Mouse (Mus musculus): Measurements from ENCODE around the gene Sgce. TPM values are rescaled to one million over a fixed set of nuclear protein-coding genes. Genes with fewer than 3 reads are reported as not detected.
"Not testable (repeated sequence)": the region's sequence is repeated elsewhere in the genome, so short reads cannot be mapped to it uniquely, and the experiment has no call there.

Gene Sgce
- polyA plus RNA-seq (2016; fragmentation: Nextera tagmentation; extraction: Ambion mirVana): 62.6 and 67.3 TPM in 2 replicates

DNA sequence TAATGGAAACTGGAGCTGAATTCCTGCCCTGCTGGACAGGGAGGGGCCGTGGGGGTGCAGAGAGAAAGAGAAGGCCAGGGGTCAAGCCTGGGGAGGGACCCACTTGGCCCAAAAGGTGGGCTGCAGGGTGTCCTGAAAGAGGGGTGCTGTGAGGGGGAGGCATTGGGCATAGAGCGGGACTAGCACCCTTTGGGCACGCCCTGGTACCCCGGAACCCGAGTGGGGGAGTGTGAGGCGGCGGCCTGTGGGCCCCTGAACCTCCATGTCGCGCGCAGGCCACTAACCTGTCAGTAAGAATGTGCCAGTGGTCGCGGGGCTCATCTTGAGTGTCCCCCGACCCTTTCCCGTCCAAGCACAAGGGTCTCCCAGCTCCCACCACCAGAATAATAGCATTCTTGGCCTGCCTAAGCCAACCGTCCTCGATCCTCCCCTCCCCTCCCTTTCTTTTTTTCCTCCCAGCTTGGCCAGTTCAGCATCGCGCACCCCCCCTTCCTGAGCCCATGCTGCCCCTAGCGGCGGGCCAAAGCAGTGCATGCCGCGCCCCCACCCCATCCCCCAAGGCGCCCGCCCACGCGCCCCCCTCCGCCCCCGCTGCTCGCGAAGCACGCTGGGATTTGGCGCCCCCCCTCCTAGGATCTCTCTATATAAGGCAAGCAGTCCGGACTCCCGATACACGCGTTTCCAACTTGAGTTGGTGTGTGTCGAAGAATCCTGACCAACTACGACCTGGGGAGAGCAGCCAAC, at the start of gene Sgce, which contains the start of gene Peg10:
Gene Sgce, minus strand, starts transcription at position 512 of the 744 bp plus-strand sequence.
Gene Peg10, plus strand, starts transcription at position 611 of the 744 bp plus-strand sequence.
- no peaks in the 10 kb centered on the region for H3K36me3 ChIP-seq
- H3K4me2 ChIP-seq (replicated peaks): peak within 1 kb of the TSS; percentile 61
- H3K4me1 ChIP-seq: peaks cover 9% of the 10 kb centered on the region
- H3K9ac ChIP-seq (replicated peaks): peak within 1 kb of the TSS; percentile 79
- WGBS: 56% methylated on average over 33 of the region's 38 CpGs
- peak; percentile 77 for ATAC-seq (ENCODE audit: low FRiP score, low read depth)
- H3K4me3 ChIP-seq: peak within 1 kb of the TSS; percentile 55
- H3K27me3 ChIP-seq: no peaks in the 10 kb centered on the region
- peak within 1 kb of the TSS; percentile 79 for H3K27ac ChIP-seq (replicated peaks)
- peaks cover 14% of the 10 kb centered on the region for H3K9me3 ChIP-seq

DNA sequence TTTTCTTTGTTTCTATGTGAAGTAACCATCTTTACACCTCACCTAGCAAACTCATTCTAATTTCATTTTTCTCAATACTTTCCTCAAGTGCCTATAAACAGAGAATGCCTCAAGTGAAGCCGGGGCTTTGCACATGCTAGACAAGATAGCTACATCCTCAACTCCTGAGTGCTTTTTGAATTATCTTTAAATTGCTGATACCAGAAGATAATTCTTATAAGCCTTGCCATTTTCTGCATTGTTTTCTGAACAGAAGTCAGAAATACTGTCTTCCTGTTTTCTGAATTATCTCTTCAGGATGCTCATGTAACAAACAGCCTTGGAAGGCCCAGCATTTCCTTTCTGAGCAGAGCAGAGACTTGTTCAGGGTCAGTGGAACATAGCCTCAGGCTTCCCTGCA, 49.3 kb upstream of the Sgce start:
- WGBS: 87% methylated on average over 1 of the region's 1 CpGs
- no peak for ATAC-seq (ENCODE audit: low FRiP score, low read depth)
- Histone ChIP-seq H3K36me3 (no peaks in the 10 kb centered on the region), H3K4me3 (no peak overlapping the region), H3K9ac (replicated peaks) (no peak overlapping the region), H3K27ac (replicated peaks) (no peak overlapping the region), H3K4me2 (replicated peaks) (no peak overlapping the region), H3K4me1 (no peaks in the 10 kb centered on the region), H3K27me3 (no peaks in the 10 kb centered on the region), H3K9me3 (no peaks in the 10 kb centered on the region)

DNA sequence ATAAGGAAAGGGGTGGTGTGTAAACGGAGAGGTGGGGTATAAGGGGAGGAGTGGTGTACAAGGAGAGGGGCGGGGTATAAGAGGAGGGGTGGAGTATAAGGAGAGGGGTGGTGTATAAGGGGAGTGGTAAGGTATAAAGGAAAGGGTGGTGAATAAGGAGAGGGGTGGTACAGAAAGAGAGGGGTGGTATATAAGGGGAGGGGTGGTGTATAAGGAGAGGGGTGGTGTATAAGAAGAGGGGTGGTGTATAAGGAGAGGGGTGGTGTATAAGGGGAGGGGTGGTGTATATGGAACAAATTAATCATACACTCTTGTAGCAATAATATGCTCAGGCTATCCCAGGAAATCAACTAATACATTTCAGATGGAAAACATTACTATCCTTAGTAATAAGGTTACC, 15.2 kb upstream of the Sgce start:
- peak; percentile 97 for ATAC-seq (ENCODE audit: low FRiP score, low read depth)
- 40% methylated on average over 2 of the region's 2 CpGs for WGBS

DNA sequence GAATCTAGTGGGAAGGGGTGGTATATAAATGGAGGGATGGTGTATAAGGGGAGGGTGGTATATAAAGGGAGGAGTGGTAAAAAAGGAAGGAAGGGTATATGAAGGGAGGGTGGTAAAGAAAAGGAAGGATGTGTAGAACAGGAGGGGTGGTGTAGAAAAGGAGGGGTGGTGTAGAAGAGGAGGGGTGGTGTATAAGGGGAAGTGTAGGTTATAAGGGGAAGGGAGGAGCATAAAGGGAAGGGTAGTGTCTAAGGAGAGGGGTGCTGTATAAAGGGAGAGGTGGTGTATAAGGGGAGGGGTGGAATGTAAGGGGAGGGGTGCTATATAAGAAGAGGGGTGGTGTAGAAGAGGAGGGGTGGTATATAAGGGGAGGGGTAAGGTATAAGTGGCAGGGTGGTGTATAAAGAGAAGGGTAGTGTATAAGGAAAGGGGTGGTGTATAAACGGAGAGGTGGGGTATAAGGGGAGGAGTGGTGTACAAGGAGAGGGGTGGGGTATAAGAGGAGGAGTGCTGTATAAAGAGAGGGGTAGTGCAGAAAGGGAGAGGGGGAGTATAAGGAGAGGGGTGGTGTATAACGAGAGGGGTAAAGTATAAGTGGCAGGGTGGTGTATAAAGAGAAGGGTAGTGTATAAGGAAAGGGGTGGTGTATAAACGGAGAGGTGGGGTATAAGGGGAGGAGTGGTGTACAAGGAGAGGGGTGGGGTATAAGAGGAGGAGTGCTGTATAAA, 14.6 kb upstream of the Sgce start:
- H3K36me3 ChIP-seq; H3K4me1 ChIP-seq; H3K4me2 ChIP-seq (replicated peaks); H3K4me3 ChIP-seq; H3K27ac ChIP-seq (replicated peaks); H3K27me3 ChIP-seq; H3K9ac ChIP-seq (replicated peaks); H3K9me3 ChIP-seq: not testable (repeated sequence)
- ATAC-seq (ENCODE audit: low FRiP score, low read depth): 0 out of 2 replicates have a peak, but pooled peaks have one; percentile 14
- WGBS: 46% methylated on average over 3 of the region's 3 CpGs

More for the DNA sequence above, 15.2 kb upstream of the Sgce start:
- Histone ChIP-seq H3K4me2 (replicated peaks) (no peak overlapping the region), H3K4me3 (no peak overlapping the region), H3K4me1 (no peaks in the 10 kb centered on the region), H3K9me3 (no peaks in the 10 kb centered on the region), H3K9ac (replicated peaks) (no peak overlapping the region), H3K27ac (replicated peaks) (no peak overlapping the region), H3K36me3 (no peaks in the 10 kb centered on the region; the same call in 1 of the 2 replicates), H3K27me3 (no peaks in the 10 kb centered on the region)

DNA sequence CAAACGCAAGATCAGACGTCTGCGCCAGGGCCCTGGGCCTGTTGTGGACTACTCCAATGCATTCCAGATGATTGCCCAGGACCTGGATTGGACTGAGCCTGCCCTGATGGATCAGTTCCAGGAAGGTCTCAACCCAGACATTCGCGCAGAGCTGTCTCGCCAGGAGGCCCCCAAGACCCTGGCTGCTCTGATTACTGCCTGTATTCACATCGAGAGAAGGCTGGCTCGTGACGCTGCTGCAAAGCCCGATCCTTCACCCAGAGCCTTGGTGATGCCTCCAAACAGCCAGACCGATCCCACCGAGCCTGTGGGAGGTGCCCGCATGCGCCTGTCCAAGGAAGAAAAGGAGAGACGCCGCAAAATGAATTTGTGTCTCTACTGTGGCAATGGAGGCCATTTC, 7.9 kb upstream of the Sgce start:
- Histone ChIP-seq H3K27me3 (no peaks in the 10 kb centered on the region), H3K4me3 (no peak overlapping the region), H3K27ac (replicated peaks) (no peak overlapping the region), H3K36me3 (peaks cover 27% of the 10 kb centered on the region), H3K9me3 (peaks cover 20% of the 10 kb centered on the region), H3K4me1 (no peaks in the 10 kb centered on the region), H3K4me2 (replicated peaks) (no peak overlapping the region), H3K9ac (replicated peaks) (no peak overlapping the region)
- WGBS: 94% methylated on average over 16 of the region's 16 CpGs
- no peak for ATAC-seq (ENCODE audit: low FRiP score, low read depth)

DNA sequence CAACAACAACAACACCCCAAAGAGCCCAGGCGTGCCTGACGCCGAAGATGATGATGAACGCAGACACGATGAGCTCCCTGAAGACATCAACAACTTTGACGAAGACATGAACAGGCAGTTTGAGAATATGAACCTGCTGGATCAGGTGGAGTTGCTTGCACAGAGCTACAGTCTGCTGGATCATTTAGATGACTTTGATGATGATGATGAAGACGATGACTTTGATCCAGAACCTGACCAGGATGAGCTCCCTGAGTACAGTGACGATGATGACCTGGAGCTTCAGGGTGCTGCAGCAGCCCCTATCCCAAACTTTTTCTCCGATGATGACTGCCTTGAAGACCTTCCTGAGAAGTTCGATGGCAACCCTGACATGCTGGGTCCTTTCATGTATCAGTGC, 7.3 kb upstream of the Sgce start:
- Histone ChIP-seq H3K36me3 (peaks cover 27% of the 10 kb centered on the region), H3K27ac (replicated peaks) (no peak overlapping the region), H3K4me3 (no peak overlapping the region), H3K4me2 (replicated peaks) (no peak overlapping the region), H3K27me3 (no peaks in the 10 kb centered on the region), H3K9ac (replicated peaks) (no peak overlapping the region), H3K4me1 (no peaks in the 10 kb centered on the region), H3K9me3 (peaks cover 20% of the 10 kb centered on the region)
- ATAC-seq (ENCODE audit: low FRiP score, low read depth): no peak
- WGBS: 95% methylated on average over 10 of the region's 10 CpGs

DNA sequence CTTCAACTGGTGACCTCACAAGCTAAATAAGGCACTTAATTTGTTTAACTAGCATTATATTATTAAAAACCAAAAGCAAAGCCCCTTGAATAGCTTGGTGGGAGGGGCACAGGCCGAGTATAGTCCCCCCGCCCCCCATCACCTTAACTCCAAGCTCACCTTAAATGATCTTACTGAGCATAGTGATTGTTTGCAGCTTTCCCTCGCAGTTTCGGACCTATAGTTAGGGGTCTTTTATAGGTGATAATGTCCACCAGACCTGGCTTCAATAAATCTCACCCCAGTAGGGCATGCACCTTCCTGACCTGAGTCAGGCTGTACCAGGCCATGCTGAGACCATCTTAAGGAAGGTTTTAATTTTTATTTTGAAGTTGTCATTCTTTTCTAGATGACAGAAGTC, 4.3 kb upstream of the Sgce start:
- 72% methylated on average over 4 of the region's 4 CpGs for WGBS
- no peak overlapping the region for H3K4me2 ChIP-seq (replicated peaks)
- H3K27ac ChIP-seq (replicated peaks): no peak overlapping the region
- H3K9ac ChIP-seq (replicated peaks): no peak overlapping the region
- peaks cover 24% of the 10 kb centered on the region for H3K36me3 ChIP-seq
- H3K27me3 ChIP-seq: no peaks in the 10 kb centered on the region
- H3K4me3 ChIP-seq: no peak overlapping the region
- no peak for ATAC-seq (ENCODE audit: low FRiP score, low read depth)
- H3K4me1 ChIP-seq: no peaks in the 10 kb centered on the region
- peaks cover 30% of the 10 kb centered on the region for H3K9me3 ChIP-seq

DNA sequence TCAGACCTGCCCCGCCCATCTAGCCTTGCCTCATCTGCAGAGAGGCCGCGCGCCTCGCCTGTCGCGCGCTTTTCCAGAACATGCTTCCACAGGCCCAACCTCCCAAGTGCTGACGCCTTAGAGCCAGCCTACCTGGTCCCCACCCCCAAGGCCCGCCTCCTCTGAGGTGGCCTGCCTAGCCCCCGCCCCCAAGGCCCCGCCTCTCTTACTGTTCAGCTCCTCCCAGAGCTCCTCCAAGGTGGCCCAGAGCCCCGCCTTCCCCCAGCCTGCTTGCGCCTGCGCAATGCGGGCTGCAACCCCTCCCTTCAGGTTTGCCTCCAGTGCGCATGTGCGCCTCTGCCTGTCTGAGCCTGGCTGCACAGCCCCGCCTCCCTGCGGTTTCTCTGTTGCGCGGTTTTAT, 2.1 kb upstream of the Sgce start:
- ATAC-seq (ENCODE audit: low FRiP score, low read depth): peak; percentile 88
- WGBS: 50% methylated on average over 22 of the region's 22 CpGs
- Histone ChIP-seq H3K4me1 (no peaks in the 10 kb centered on the region), H3K4me2 (replicated peaks) (peak overlapping the region; percentile 61), H3K27ac (replicated peaks) (0 out of 2 replicates have a peak overlapping the region, but pooled peaks have one; percentile 10), H3K4me3 (peak overlapping the region; percentile 55), H3K27me3 (no peaks in the 10 kb centered on the region), H3K9ac (replicated peaks) (no peak overlapping the region), H3K36me3 (peaks cover 1% of the 10 kb centered on the region; the same call in 1 of the 2 replicates), H3K9me3 (peaks cover 14% of the 10 kb centered on the region)

DNA sequence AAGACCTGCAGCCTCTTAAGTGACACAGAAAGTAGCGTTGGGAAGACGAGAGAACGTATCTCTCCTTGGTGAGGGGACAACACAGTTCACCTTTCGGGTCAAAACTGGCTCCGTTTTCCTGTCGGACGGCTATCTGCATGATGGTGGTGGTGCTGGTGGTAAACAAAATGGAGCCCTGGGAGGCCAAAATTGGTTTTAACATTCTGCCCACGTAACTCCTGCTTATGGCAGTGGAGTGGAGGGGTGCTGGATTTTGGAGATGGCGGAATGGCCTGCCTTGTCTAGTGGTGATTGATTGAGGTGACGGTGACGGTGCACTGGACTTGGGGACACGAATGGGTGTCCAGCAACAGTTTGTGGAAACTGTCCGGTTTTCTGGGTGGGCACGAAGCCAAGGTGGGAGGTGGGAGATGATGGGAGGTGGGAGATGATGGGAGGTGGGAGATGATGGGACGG, 1.5 kb upstream of the Sgce start:
- H3K4me2 ChIP-seq (replicated peaks): peak overlapping the region; percentile 61
- H3K4me1 ChIP-seq: no peaks in the 10 kb centered on the region
- WGBS: 52% methylated on average over 15 of the region's 15 CpGs
- H3K9me3 ChIP-seq: peaks cover 14% of the 10 kb centered on the region
- peak overlapping the region; percentile 25; the same call in 1 of the 2 replicates for H3K9ac ChIP-seq (replicated peaks)
- H3K27ac ChIP-seq (replicated peaks): 0 out of 2 replicates have a peak overlapping the region, but pooled peaks have one; percentile 16
- H3K4me3 ChIP-seq: peak overlapping the region; percentile 55
- H3K36me3 ChIP-seq: no peaks in the 10 kb centered on the region
- peak; percentile 5 for ATAC-seq (ENCODE audit: low FRiP score, low read depth)
- no peaks in the 10 kb centered on the region for H3K27me3 ChIP-seq

DNA sequence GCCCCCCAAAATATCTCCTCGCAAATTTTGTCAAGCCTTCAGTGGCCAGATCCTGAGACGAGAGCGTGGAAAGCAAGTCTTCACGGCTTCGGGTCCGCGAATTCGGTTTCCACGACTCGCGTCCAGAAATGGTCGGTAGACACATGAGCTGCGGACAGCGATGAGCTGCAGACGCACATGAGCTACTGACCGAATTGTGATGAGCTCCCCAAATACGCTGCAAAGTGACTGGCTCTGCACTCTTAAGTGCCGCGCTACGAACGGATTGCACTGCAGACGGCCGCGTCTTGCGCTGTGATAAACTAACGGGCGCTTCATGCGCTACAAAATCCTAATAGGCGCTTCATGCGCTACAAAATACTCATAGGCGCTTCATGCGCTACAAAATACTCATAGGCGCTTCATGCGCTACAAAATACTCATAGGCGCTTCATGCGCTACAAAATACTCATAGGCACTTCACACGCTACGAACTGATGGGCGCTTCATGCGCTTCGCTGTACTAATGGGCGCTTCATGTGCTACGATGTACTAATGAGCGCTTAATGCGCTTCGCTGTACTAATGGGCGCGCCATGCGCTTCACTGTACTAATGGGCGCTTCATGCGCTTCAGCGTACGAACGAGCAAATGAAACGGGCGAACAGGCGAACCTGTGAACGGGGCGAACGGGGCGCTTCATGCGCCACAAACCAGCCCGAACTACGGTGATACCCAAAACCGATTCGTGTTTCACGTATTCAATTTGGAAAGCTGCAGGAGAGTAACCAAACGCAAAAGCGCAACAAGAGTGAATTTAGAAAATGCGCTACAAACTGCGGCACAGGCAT, 884 bp upstream of the Sgce start:
- Histone ChIP-seq H3K27ac (replicated peaks) (peak overlapping the region; percentile 16), H3K9me3 (peaks cover 14% of the 10 kb centered on the region), H3K9ac (replicated peaks) (peak overlapping the region; percentile 25; the same call in 1 of the 2 replicates), H3K4me3 (peak overlapping the region; percentile 55), H3K4me1 (peaks cover 1% of the 10 kb centered on the region; the same call in 1 of the 2 replicates), H3K4me2 (replicated peaks) (peak overlapping the region; percentile 61), H3K27me3 (no peaks in the 10 kb centered on the region), H3K36me3 (no peaks in the 10 kb centered on the region)
- peak; percentile 35; the same call in 1 of the 2 replicates for ATAC-seq (ENCODE audit: low FRiP score, low read depth)
- WGBS: 55% methylated on average over 71 of the region's 71 CpGs

DNA sequence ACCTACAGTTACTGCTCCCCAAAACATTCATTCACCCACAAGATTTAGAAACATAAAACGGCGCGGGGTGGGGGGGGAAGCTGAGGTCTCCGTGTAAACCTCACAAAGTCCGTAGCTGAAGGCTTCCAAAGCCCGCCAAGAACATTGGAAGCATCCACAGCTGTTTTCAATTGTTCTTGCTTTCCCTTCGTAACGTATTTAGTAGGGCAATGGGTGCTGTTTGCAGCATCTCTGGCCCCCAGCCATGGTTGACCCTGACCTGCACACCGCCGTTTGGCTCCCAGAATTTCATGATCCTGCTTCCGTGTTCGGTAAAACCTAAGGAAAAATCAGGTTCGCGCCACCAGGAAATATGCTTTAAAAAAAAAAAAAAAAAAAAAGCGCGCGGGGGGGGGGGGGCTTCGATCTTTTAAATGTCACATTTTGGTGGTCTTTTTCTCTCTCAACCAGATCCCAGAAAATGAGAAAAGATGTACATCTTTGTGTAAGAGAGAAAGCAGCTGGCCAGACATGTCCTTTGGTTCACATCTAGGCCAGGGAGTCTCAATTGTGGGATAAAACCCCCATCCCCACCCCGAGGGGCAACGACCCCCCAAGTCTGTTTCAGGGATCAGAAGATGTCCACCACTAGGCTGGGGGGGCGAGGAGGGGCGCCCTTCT, 841 bp downstream of the Sgce start:
- peak overlapping the region; percentile 55 for H3K4me3 ChIP-seq
- H3K36me3 ChIP-seq: no peaks in the 10 kb centered on the region
- peak overlapping the region; percentile 79 for H3K9ac ChIP-seq (replicated peaks)
- 53% methylated on average over 22 of the region's 22 CpGs for WGBS
- peak overlapping the region; percentile 79 for H3K27ac ChIP-seq (replicated peaks)
- peaks cover 14% of the 10 kb centered on the region for H3K9me3 ChIP-seq
- H3K27me3 ChIP-seq: no peaks in the 10 kb centered on the region
- no peak for ATAC-seq (ENCODE audit: low FRiP score, low read depth)
- H3K4me1 ChIP-seq: peaks cover 16% of the 10 kb centered on the region
- peak overlapping the region; percentile 61 for H3K4me2 ChIP-seq (replicated peaks)
